Mouse (Mus musculus): ENCODE measurements at regions not wholly inside any gene's neighbourhood (a gene's known extent, or its start where the extent isn't known, plus 50 kb on each side); places are given as distances from the start of the nearest gene placed in this dataset.

DNA sequence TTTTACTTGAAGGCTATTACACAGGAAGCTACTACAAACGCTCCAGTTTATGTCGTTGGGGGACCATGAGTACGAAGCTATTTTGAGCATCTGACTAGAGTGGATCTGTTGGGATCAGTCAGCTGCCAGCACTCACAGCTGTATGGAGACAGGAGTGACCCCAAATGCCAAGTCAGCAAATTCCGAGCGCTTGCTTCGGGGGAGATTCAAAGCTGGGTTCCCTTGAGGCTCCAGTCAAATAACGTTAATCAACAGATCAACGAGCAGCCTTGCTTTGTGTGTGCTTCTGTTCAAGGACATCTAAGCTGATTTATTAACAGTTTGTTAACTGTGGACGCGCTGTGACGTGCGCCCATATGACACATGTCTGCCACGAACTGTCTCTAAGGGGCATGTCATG, 349.5 kb downstream of the Ajap1 start:
- DNase-seq, result no peak

DNA sequence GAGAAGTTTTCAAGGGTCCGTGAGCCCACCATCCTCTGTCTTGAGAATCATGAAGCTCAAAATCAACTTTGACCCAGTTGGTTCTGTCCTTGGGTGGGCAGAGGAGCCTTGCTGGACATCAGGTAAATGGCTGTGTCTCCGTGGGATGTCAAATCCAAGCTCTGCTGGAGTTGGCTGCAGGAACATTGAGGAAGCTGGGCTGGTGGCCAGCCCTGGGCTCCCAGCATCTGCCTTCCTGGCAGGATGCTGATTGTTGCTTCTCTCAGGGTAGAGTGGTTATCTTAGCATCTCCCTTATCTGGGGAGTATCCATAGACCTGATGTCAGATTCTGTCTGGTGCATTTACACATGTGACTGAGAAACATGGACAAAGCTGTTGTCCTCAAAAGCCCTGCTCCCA, 353.3 kb downstream of the Ajap1 start:
- peak; percentile 65 for DNase-seq

DNA sequence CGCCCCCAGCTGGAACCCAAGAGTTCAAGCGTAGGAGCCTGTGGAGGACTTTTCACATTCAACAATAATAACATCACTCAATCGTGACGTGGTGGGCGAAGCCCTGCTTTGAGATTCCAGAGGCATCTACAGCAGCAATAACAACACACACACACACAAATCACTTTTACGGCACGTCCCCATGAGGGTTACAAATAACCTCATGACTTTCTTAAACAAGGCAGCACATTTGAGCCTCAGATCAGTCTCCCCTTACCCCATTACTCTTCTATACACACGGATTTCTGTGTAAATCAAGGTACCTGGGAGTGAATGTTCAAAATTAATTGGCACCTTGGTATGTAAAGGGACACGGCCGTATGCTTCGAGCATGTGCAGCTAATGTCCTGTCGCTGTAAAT, 354.4 kb downstream of the Ajap1 start:
- DNase-seq, result no peak

DNA sequence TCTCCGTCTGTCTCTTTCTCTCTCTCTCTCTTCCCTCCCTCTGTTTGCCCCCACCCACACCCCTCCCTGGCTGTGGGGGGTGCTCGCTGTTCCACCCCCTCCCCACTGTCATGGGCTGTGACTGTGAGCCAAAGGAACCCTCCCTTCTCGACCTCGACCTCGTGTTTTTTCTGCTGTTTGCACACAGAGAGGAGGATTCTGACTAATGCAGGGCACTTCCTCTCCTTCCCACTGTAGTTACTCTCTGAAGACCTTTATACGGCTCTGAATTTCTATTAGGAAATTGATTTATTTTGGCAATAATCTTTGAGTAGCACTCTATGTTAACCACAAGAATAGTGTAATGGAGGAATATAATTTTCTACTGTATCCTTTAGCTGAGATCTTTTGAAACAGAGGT, 362.1 kb downstream of the Ajap1 start:
- DNase-seq, result no peak

DNA sequence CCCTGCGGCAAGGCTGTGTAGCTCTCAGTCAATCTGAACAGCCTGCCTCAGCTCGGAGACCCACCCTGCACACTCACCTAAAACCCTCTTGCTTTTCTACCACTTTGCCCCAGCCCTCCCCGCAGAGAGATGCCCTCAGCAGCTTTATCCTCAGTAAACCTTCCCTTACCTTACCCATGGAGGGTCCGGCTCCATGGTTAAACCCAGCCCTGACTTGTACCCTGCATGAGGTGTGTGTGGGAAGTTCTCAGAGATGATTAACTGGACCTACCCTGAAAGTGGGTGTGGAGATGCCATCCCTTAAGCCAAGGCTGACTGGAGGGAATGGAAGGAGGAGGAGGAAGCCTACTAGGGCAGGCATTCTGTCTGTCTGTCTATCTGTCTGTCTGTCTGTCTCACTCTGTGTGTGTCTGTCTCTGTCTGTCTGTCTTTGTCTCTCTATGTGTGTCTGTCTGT, 362.9 kb downstream of the Ajap1 start:
- DNase-seq, result no peak

DNA sequence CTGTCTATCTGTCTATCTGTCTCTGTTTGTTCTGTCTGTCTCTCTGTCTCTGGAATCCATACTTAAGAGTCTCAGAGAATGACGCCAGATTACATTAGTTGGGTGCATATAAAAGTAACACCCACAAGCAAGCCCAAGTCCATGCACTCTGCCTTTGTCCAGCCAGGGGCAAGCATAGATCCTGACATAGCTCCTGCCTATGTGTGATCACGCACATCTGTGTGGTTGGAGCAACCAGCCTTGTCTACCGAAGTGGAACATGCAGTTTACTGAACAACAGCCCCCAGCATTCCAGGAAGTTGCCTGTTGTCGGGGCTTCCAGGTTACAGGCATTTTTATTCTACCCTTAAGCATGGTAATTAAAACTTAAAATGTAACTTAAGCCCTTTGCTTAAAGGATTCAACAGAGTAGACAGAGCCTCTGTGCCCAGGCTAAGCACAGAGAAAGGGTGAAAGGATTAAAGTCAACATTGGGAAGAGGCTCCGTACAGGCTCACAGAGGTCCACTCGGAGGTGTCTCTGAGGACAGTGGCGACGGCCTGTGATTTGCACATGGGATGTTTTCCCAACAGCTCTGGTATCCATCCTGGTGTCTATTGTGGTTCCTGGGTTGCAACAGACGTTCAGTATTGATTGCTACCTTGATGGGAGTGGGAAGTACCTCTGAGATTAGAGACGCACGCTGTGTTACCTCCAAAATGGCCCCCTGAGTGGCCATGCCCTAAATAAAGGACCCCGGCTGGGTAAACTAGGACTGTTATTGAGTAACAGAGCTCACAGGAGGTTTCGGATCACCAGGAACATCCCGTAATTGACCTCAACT, 363.6 kb downstream of the Ajap1 start:
- no peak for DNase-seq

DNA sequence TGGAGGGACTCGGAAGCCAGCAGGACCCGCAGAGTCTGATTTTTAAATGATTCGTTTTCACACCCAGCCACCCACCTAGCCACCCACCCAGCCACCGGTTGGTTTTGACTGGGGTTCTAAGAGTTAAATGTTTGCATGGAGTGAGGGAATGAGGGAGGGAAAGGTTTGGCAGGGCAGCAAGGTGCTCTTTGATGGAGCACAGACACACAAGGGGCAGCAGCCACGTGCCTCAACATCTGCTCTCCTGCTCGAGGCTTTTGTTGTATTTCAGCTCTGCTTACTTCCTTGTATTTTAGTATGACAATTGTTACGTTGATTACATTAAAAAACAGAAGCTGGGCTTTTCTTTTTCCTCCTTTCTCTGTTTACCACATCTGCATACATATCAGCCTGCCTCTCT, 367.6 kb downstream of the Ajap1 start:
- DNase-seq, result no peak

DNA sequence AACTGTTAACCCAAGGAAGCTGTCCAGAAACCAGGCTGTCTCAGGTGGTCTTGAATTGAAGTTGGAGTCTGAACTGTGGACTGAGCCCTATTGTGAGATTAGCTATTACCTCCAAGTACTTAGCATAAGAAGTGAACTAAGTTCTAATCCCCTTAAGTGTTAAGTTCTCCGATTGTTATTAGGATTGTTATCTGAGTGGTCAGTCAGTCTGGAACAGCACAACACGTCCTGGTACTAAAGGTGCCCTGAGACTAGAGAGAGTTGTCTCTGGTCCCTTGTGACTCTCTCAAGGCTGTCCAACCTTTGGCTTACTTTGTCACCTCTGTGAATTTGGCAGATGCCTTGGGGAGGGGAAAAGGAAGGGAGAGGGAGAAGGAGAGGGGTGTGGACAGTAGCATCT, 369.0 kb downstream of the Ajap1 start:
- no peak for DNase-seq

DNA sequence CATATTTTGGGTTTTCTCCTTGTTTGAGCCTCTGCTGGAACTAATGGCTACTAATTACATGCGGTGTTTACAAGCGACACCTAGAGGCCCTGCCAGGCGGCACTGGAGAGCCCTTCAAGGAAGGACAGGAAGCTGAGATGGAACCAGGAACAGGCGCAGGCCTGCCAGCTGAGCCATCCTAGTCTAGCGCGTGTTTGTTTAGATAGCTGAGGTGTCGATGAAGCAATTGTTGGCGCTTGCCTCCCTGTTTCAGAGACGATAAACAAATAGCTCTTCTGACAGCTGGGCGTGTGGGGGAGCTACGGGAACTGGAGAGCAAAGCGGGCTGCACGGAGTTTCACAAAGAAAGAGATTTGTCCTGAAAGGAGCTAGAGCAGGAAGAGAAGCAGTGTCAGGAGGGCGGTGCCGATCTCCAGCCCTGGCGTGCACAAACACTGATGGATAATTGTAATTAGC, 372.3 kb downstream of the Ajap1 start:
- no peak for DNase-seq

DNA sequence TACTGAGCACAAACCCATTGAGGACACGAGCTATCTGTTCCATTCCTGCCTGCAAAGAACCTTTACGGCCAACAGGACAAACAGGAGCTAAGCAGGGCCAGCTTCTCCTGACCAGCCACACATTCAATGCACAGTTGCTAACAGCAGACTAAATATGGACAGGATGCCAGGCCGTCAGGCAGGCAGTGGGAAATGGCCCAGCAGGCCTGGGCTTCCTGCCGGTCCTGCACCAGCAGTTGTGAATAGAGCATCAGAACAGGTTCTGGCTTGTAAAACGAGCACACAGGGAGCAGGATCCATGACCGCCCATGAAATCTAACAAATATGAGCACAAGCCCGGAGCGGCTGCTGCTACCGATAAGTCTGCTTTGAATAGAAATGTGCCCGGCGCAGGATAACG, 384.0 kb downstream of the Ajap1 start:
- DNase-seq, result peak; percentile 2

DNA sequence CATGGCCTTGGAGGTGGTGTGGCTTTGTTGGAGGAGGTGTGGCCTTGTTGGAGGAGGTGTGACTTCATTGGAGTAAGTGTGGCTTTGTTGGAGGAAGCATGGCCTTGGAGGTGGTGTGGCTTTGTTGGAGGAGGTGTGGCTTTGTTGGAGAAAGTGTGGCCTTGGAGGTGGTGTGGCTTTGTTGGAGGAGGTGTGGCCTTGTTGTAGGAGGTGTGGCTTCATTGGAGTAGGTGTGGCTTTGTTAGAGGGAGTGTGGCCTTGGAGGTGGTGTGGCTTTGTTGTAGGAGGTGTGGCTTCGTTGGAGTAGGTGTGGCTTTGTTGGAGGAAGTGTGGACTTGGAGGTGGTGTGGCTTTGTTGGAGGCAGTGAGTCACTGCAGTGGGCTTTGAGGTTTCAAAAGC, 385.0 kb downstream of the Ajap1 start:
- DNase-seq, result no peak

DNA sequence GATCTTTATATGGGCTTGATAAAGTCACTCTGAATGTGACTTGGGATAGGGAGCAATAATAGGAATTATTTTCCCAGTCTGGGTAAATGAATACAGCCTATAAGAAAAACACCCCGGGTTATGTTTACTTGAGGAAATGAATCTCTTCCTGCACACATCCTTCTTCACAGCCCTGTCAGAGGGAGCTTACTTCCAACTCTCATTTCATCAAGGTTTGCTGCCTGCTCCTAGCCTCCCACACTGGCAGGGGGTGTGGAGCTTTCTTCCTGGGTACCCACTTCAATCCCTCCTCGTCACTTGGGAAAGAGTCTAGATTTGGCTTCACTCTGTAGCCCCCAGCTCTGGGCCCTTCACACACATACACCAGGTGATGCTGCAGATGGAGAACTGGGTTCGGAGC, 389.5 kb downstream of the Ajap1 start:
- no peak for DNase-seq

DNA sequence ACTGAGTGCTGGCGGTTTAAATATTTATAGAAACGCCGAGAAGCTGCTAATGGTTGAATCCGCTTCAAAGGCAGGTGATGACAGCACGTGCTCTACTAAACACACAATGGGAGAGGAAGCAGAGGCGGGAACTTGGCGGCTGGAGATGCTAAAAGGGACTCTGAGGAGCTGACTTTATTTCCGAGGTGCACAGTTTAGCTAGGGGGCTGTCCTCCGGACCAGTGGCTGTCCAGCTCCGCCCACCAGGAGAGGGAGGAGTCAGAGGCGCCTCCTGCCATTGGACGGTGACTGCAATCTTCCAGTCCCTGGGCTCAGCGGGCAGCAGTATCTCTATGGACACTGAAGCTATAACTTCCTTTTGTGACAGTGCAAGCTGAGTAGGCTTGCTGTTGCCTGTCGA, 400.4 kb downstream of the Ajap1 start:
- DNase-seq, result no peak

DNA sequence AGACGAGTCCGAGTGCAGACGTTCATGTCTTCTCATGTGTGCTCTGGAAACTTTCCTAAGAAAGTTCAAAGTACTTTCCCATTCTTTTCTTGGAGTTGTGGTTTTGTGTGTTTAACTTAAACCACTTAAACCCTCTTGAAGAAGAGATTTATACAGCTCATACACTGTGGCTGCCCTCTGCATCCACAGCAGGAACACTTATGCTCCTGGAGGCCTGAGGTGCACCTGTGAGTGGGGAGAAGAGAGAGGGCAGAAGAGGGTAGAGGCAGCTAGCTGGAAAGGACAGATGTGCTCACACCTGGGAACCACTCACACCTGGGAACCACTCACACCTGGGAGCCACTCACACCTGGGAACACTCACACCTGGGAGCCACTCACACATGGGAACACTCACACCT, 408.0 kb downstream of the Ajap1 start:
- DNase-seq, result no peak

DNA sequence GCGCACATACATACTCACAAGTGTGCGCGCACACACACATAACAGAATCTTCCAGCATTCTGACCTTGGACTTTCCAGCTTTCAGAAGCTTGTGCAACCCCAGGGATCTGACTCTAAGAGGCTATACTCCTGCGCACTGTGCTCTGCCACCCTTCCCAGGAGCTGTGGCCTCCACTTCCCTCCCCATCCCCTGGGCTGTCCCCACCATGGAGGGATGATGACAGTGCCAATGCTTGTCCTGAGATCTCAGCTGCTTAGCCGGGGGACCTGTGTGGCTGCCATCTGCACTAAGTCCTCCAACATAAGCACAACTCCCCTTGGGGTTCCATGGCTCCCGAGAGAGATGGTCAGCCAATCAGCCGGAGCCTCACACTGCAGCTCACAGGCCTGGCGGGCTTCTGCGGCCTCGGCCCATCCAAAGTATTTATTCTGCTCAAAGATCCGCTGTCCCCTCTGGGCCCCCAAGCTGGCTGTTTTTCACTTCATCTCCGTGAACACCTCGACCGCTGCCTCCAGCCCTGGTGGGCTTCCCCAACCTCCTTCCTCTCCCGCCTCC, 412.3 kb downstream of the Ajap1 start:
- no peak for DNase-seq

DNA sequence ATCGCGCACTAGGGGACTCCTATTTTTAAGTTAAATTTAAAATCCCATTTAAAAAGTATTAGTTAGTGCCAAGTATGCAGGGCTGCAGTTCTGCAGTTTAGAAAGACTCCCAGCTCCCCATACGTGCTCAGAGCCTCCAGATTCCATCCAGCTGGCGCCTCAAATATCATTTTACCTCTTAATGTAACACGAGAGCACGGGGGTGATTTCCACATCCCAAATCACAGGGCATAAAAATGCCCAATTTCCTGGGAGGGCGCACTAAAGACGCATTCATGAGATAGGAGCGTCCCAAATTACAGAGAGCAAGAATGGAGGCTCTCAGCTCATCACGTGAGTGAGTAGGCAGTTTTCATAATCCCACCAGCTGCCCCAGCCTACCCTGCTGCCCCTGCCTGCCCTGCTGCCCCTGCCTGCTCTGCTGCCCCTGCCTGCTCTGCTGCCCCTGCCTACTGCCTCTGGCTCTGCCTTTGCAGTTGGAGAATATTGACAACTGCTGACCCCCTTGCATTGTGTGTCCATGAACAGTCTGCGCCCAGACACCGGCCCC, 414.1 kb downstream of the Ajap1 start:
- no peak for DNase-seq

DNA sequence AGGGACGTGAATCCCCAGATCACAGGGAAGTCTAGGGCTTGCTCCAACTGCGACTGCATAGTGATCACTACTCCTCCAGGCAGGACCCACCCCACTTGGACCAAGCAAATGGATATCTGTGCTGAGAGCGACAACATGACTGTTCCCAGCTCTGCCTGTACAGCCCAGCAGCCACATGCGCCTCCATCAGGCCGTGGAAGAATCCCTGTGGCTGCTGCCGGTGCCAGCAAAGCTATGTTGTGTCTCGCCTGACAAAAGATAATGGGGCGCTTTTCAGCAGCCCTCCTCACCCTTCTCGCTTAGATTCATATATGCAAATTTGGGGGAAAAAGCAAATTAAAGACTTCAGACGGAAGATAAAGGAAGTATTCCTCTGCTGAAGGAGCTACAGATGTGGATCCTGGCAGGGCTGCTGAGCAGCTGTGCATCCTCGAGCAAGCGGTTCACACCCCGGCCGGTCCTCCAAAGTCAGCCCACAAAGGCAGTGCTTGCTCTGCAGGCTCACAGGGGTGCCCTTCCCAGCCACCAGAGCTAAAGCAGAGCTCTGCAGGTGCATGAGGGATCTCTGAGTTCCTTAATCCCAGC, 418.5 kb downstream of the Ajap1 start:
- DNase-seq, result no peak

DNA sequence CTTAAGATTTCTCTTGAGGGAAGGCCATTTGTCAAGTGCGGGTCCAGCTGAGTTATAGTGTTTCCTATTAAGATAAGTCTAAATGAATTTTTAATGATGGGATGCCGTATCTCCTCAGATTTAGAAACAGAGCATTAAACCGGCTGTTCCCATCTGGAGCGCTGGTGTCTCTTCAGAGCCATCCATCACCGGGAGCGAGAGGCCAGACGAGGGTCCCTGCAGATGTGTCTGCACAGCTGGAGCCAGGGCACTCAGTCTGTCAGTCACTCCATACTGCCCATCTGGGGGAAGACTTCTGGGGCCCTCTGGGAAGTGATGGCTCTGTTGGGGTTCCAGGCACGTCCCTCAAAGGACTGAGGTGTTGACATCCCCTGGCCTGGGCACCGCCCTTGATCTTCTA, 419.2 kb downstream of the Ajap1 start:
- DNase-seq, result no peak

DNA sequence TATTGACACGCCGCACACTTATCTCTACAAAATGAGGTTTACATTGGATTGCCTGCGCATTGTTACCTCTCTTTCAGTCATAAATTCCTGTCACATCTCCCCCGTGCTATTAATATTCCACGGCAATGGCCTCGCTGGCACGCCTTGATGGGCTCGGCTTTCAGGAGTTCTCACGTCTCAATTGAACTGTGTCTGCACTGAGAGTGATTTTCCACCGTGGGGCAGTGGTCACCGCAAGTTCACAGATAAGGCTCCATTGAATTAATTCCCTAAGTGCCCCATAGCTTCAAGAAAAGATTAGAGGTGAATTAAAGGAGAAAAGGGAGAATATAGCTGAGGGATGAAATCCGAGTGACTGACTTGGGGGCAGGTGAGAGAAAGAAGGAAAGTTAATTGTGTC, 424.5 kb downstream of the Ajap1 start:
- DNase-seq, result no peak

DNA sequence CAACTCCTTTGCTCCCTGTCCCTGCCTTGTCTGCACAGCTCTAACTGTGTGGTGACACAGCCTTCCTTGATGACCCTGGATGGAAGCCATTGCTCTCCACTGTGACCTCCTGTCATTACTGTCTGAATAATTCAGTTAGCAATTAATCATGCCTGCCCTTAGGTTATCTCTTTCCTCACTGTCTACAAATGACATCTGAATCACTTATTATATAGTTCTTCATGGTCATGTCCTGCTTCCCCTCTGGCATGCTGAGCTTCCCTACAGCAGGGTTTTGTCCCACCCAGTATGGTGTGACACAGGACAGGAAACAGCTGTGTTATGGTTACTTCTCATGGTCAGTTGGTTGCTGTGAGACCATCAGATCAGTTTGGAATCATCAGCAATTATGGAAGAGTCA, 458.9 kb downstream of the Ajap1 start:
- no peak for DNase-seq

DNA sequence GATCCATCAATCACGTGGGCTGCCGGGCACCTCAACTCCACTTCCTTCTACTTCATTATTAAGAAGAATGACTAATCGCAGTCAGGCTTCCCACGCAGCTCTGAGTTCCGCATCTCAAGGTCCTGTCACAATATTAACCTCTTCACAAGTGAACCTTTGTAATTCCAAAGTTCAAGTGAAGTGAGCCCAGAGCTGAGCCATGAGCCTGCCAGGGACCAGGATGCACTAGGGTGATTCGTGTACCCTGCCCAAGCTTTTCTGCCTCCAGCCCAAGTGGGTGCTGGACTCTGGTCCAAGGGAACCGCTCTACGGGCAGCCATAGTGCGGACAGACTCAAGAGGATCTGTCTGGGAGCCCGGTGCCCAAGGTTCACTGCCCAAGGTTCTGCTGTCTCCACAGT, 463.4 kb downstream of the Ajap1 start:
- no peak for DNase-seq

DNA sequence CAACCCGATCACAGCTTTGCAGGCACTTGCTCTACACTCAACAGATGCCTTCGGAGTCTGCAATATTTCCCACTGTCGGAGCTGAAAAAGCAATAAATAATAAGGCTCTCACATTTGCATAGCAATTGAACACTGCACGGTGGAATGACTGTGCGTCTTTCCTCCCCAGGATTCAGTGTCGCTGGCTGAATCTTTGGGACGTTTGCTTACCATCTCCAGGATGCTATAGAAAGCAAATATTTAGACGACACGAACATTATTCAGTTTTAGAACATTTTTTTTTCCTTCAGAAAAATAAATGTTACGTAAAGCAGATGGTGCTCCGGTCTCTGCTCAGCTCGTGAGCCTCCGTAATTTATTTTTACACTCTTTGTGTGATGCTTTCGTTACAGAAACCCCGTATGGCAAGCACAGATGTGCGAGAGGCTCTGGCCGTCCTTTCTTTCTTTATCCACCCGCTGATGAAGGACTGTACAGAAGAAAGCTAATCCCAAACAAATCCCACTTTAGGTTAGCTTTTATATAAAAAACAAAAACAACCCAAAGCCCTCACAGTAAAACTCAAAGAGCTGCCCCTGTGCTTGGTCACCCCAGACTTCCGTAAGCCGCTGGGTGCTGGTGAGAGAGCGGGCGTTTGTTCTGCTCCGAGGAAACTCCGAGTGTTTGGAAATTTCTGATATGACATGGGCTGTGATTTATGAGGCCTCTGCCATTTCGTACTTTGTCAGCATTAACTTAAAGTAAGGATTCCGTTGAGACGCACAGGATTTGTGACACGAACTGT, 464.3 kb downstream of the Ajap1 start:
- DNase-seq, result no peak

DNA sequence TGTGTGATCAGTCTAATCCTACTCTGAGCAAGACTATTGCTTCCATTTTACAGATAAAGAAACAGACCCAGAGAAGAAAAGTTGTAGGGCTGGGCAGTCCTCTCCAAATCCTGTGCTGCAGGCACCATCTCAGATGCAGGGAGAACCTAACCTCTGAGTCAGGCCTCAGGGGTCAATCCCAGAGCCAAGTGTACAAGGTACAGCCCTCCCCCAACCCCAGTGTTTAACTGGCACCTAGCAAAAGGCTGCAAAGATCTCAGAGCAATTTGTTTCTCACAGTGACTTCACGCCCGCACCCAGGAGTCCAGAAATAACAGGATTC, 464.8 kb downstream of the Ajap1 start:
- DNase-seq, result no peak

DNA sequence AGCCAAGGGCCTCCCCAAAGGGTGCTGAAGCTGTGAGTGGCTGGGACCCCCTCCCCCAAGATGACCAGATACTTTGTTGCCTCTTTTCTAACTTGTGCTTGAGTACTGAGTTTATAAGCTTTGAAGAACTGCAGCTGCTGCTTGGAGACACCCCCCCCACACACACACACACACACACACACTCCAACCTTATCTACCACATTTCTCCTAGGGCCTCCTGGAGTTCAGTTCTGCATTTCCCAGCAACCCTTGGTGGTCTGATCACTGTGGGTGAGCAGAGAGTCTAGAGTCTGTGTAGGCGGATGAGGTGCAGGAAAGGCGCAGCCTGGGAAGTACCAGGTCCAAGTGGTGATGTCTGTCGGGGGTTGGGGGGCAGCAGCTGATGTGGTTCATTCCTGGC, 479.3 kb downstream of the Ajap1 start:
- DNase-seq, result no peak

All from cerebellum, adult 9-11 months (tissue).